Mouse (Mus musculus) layer of hippocampus, adult 2 months (tissue): ENCODE data around the gene Tns2. TPM values are rescaled to one million over a fixed set of nuclear protein-coding genes. Genes with fewer than 3 reads are reported as not detected.
"Not testable (repeated sequence)": the region's sequence is repeated elsewhere in the genome, so short reads cannot be mapped to it uniquely, and the experiment has no call there.

Experiments
- DNase-seq, 2 experiments: peaks; one replicate each; pipeline ENCODE4 v3.0.0; 2022; ENCODE audit warnings: low spot score in 2 of 2
- H3K27ac ChIP-seq: fragments of 200-600 bp; 2 replicates; pipeline ENCODE4 v1.8.1; 2022
- H3K4me3 ChIP-seq: fragments of 200-600 bp; 2 replicates; pipeline ENCODE4 v1.8.1; 2022; ENCODE audit warnings: mild to moderate bottlenecking
- CTCF ChIP-seq: fragments of 200-600 bp; conservative IDR thresholded peaks from 2 replicates; pipeline ENCODE4 v1.8.1; 2022; ENCODE audit warnings: antibody characterized with exemption, mild to moderate bottlenecking, moderate library complexity
- total RNA-seq, 2 experiments: library from RNA; stranded (reverse); gene quantifications; 2 replicates each; pipeline ENCODE4 v1.2.3; 2021

Gene Tns2
- total RNA-seq, 2 experiments from 2014 or later, result 18.4 to 25.0 TPM

GRCm38 (mm10) chr15:102142914-102143912 lies 43.0 kb downstream of the Tns2 start:
- Histone ChIP-seq H3K27ac (peak overlapping the region; percentile 46; the same call in 1 of the 2 replicates), H3K4me3 (no peak overlapping the region)
- no peak for TF ChIP-seq CTCF
- DNase-seq, result no peak

GRCm38 (mm10) chr15:102144274-102144711 lies 44.1 kb downstream of the Tns2 start, which contains the start of gene Igfbp6:
Gene Igfbp6 (plus strand): TSS chr15:102144362.
- Histone ChIP-seq H3K27ac (peak within 1 kb of the TSS; percentile 67), H3K4me3 (peak within 1 kb of the TSS; percentile 28)
- no peak for DNase-seq
- no peak for TF ChIP-seq CTCF

GRCm38 (mm10) chr15:102144726-102145125 lies 44.5 kb downstream of the Tns2 start:
- no peak for DNase-seq
- peak overlapping the region; percentile 67 for H3K27ac ChIP-seq
- TF ChIP-seq CTCF, result no peak
- H3K4me3 ChIP-seq, result peak overlapping the region; percentile 28

- Histone ChIP-seq H3K27ac (0 out of 2 replicates have a peak overlapping the region, but pooled peaks have one; percentile 67), H3K4me3 (no peak overlapping the region)
- DNase-seq, result no peak
These were observed 45.1 kb downstream of the Tns2 start for GRCm38 (mm10) chr15:102145330-102145729.

GRCm38 (mm10) chr15:102146089-102146488 lies 45.9 kb downstream of the Tns2 start:
- no peak for TF ChIP-seq CTCF
- H3K27ac ChIP-seq, result no peak overlapping the region
- H3K4me3 ChIP-seq, result no peak overlapping the region
- DNase-seq, result no peak

More at GRCm38 (mm10) chr15:102145330-102145729, 45.1 kb downstream of the Tns2 start:
- no peak for TF ChIP-seq CTCF

GRCm38 (mm10) chr15:102146882-102147281 lies 46.7 kb downstream of the Tns2 start:
- H3K27ac ChIP-seq, result no peak overlapping the region
- DNase-seq, result peak in 1 of 2 experiments; percentile 58
- TF ChIP-seq CTCF, result peak; percentile 79
- no peak overlapping the region for H3K4me3 ChIP-seq

GRCm38 (mm10) chr15:102147674-102148402 lies 47.6 kb downstream of the Tns2 start:
- Histone ChIP-seq H3K27ac (no peak overlapping the region), H3K4me3 (no peak overlapping the region)
- DNase-seq, result no peak
- no peak for TF ChIP-seq CTCF

GRCm38 (mm10) chr15:102149561-102149960 lies 49.3 kb downstream of the Tns2 start:
- H3K27ac ChIP-seq, result no peak overlapping the region
- DNase-seq, result no peak
- H3K4me3 ChIP-seq, result no peak overlapping the region
- no peak for TF ChIP-seq CTCF

- no peak for TF ChIP-seq CTCF
- H3K27ac ChIP-seq, result no peak within 1 kb of the TSS
- H3K4me3 ChIP-seq, result no peak within 1 kb of the TSS
- no peak for DNase-seq
These were observed 50.3 kb downstream of the Tns2 start, which contains the start of gene Soat2 for GRCm38 (mm10) chr15:102150301-102151135. Gene Soat2 (plus strand): TSS chr15:102150526.

GRCm38 (mm10) chr15:102152646-102153045 lies 52.4 kb downstream of the Tns2 start:
- DNase-seq, result no peak
- no peak for TF ChIP-seq CTCF
- no peak overlapping the region for H3K27ac ChIP-seq
- no peak overlapping the region for H3K4me3 ChIP-seq

GRCm38 (mm10) chr15:102155006-102155405 lies 54.8 kb downstream of the Tns2 start:
- peak; percentile 47 for TF ChIP-seq CTCF
- H3K4me3 ChIP-seq, DNase-seq, H3K27ac ChIP-seq: not testable (repeated sequence)

- no peak for DNase-seq
- TF ChIP-seq CTCF, result no peak
- Histone ChIP-seq H3K27ac (no peak overlapping the region), H3K4me3 (no peak overlapping the region)
These were observed 56.6 kb downstream of the Tns2 start for GRCm38 (mm10) chr15:102156836-102157235.
